Mouse (Mus musculus) myocyte (in vitro differentiated cells): ENCODE measurements around the gene Tlr9. TPM values are rescaled to one million over a fixed set of nuclear protein-coding genes. Genes with fewer than 3 reads are reported as not detected.
A peak's percentile ranks its signal among the peaks of the same experiment; 100 is the strongest.

ENCODE experiments used
- H3K27me3 ChIP-seq: one replicate; pipeline ENCODE4 v1.6.1; 2011; ENCODE audit not compliant: control insufficient read depth, insufficient read depth, insufficient read length
- H3K36me3 ChIP-seq: one replicate; pipeline ENCODE4 v1.6.1; 2011; ENCODE audit not compliant: control insufficient read depth, insufficient read depth
- H3K4me2 ChIP-seq: one replicate; pipeline ENCODE4 v1.6.1; 2011; ENCODE audit warnings: low read depth, control low read depth
- H3K4me3 ChIP-seq: one replicate; pipeline ENCODE4 v1.5.1; 2011; ENCODE audit warnings: mild to moderate bottlenecking, control low read depth, moderate library complexity
- H3K79me2 ChIP-seq: one replicate; pipeline ENCODE4 v1.6.1; 2011; ENCODE audit not compliant: control insufficient read depth, insufficient read depth
- H3ac ChIP-seq: one replicate; pipeline ENCODE4 v1.6.1; 2011; ENCODE audit not compliant: control insufficient read depth, insufficient read length
- CEBPB ChIP-seq: IDR thresholded peaks from 2 replicates; pipeline ENCODE4 v1.6.1; 2011; ENCODE audit warnings: mild to moderate bottlenecking, moderate library complexity; ENCODE audit not compliant: poor library complexity, insufficient read depth, severe bottlenecking
- E2F4 ChIP-seq: IDR thresholded peaks from one replicate; pipeline ENCODE4 v1.6.1; 2011; ENCODE audit warnings: mild to moderate bottlenecking, control low read depth, moderate library complexity; ENCODE audit not compliant: insufficient read depth
- MAX ChIP-seq: IDR thresholded peaks from one replicate; pipeline ENCODE4 v1.6.1; 2011; ENCODE audit warnings: low read depth, mild to moderate bottlenecking, control low read depth
- MYOD1 ChIP-seq, 3 experiments: IDR thresholded peaks; one replicate each; pipeline ENCODE4 v1.6.1; 2011; ENCODE audit warnings: control low read depth in 2 of 3, low read depth in 2 of 3, mild to moderate bottlenecking in 2 of 3, moderate library complexity in 1 of 3; ENCODE audit not compliant: insufficient read length in 2 of 3, control insufficient read depth in 1 of 3
- MYOG ChIP-seq, 3 experiments: IDR thresholded peaks; one replicate each; pipeline ENCODE4 v1.6.1; 2011; ENCODE audit warnings: control low read depth in 2 of 3, low read depth in 2 of 3, mild to moderate bottlenecking in 2 of 3; ENCODE audit not compliant: insufficient read length in 2 of 3, control insufficient read depth in 1 of 3, insufficient read depth in 1 of 3
- POLR2A ChIP-seq: IDR thresholded peaks from one replicate; pipeline ENCODE4 v1.6.1; 2011; ENCODE audit warnings: low read depth, mild to moderate bottlenecking, control low read depth, moderate library complexity; ENCODE audit not compliant: insufficient read length
- POLR2AphosphoS2 ChIP-seq: IDR thresholded peaks from one replicate; pipeline ENCODE4 v1.6.1; 2011; ENCODE audit warnings: low read depth, control low read depth; ENCODE audit not compliant: insufficient read length
- REST ChIP-seq: IDR thresholded peaks from one replicate; pipeline ENCODE4 v1.6.1; 2011; ENCODE audit warnings: mild to moderate bottlenecking, control low read depth, moderate library complexity; ENCODE audit not compliant: insufficient read depth, insufficient read length
- SRF ChIP-seq: IDR thresholded peaks from one replicate; pipeline ENCODE4 v1.6.1; 2011; ENCODE audit warnings: low read depth; ENCODE audit not compliant: control insufficient read depth, insufficient read length
- TCF12 ChIP-seq: IDR thresholded peaks from one replicate; pipeline ENCODE4 v1.6.1; 2011; ENCODE audit warnings: mild to moderate bottlenecking, control low read depth; ENCODE audit not compliant: poor library complexity, insufficient read depth, severe bottlenecking
- TCF3 ChIP-seq: IDR thresholded peaks from one replicate; pipeline ENCODE4 v1.6.1; 2011; ENCODE audit warnings: low read depth, control low read depth; ENCODE audit not compliant: insufficient read length
- USF1 ChIP-seq: IDR thresholded peaks from one replicate; pipeline ENCODE4 v1.6.1; 2011; ENCODE audit warnings: low read depth, mild to moderate bottlenecking, control low read depth, moderate library complexity
- polyA plus RNA-seq: library from polyadenylated mRNA; unstranded; fragments of >200 nt; fragmentation: generic; extraction: Trizol; gene quantifications from one replicate; pipeline ENCODE4 v1.2.1, GENCODE M21; 2012; ENCODE audit warnings: missing spikeins

The Tlr9 gene
- polyA plus RNA-seq, 1 experiment = not detected

GRCm38 (mm10) chr9:106197081-106197713, 25.2 kb upstream of the Tlr9 start:
- Histone ChIP-seq H3K36me3 (no peaks in the 10 kb centered on the region), H3K79me2 (no peaks in the 10 kb centered on the region), H3ac (no peak overlapping the region), H3K27me3 (no peaks in the 10 kb centered on the region), H3K4me2 (no peak overlapping the region), H3K4me3 (no peak overlapping the region)
- TF ChIP-seq USF1 = no peak
- no peak for TF ChIP-seq REST
- TF ChIP-seq MAX = no peak
- TF ChIP-seq MYOD1 (IDR thresholded peaks at IDR 0.05; ENCODE audit: control insufficient read depth in 1 of 3, insufficient read length in 2 of 3, low read depth in 2 of 3) = no peak
- no peak for TF ChIP-seq E2F4
- TF ChIP-seq TCF3 = no peak
- TF ChIP-seq POLR2A = no peak
- no peak for TF ChIP-seq POLR2AphosphoS2
- no peak for TF ChIP-seq CEBPB

DNA sequence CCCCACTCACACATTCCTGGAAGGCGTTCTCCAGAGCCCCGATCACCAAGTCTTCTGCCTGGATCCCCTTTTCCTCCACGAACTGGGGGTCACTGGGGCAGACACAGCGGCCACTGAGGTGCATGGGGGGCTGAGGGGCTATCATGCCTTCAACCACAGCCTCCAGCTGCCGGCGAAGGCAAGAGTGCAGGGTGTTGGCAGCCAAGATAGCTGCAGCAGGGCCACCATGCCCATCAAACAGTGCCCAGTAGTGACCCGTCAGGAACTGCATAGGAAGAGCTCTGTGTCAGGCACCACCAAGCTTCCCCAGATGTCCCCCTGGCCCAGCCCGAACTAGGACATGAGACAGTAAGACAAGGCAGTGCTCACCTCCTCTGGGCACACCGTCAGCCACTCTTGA, 24.7 kb upstream of the Tlr9 start:
- Histone ChIP-seq H3K27me3 (no peaks in the 10 kb centered on the region), H3K79me2 (no peaks in the 10 kb centered on the region), H3K4me3 (peak overlapping the region; percentile 21), H3ac (no peak overlapping the region), H3K36me3 (no peaks in the 10 kb centered on the region), H3K4me2 (no peak overlapping the region)
- TF ChIP-seq MYOG (IDR thresholded peaks at IDR 0.05; ENCODE audit: control insufficient read depth in 1 of 3, insufficient read depth in 1 of 3, insufficient read length in 2 of 3, low read depth in 2 of 3) (no peak), TCF3 (no peak), E2F4 (no peak), CEBPB (no peak), SRF (no peak)

DNA sequence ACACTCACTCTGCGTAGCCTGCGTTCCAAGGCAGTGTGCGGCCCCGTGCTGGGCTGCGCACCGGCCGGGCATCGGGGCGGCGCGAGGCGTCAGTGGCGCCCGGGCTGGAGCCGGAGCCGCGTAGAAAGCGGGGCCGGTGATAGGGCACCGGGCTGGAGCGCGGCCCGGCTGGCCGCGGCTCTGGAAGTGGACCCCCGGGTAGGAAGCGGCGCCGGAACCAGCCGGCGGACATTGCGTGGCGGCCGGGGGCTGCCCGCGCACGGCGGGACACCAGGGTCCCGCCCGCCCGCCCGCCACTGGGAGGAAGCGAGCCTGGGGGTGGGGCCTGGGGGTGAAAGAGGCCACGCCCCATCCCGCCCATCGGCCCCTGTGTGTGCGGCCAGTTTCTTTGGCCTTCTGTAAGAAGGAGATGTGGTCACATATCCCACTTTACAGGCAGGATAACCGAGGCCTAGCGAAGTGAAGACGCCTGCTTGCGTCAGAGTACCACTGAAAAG, 23.4 kb upstream of the Tlr9 start:
- H3K27me3 ChIP-seq = no peaks in the 10 kb centered on the region

DNA sequence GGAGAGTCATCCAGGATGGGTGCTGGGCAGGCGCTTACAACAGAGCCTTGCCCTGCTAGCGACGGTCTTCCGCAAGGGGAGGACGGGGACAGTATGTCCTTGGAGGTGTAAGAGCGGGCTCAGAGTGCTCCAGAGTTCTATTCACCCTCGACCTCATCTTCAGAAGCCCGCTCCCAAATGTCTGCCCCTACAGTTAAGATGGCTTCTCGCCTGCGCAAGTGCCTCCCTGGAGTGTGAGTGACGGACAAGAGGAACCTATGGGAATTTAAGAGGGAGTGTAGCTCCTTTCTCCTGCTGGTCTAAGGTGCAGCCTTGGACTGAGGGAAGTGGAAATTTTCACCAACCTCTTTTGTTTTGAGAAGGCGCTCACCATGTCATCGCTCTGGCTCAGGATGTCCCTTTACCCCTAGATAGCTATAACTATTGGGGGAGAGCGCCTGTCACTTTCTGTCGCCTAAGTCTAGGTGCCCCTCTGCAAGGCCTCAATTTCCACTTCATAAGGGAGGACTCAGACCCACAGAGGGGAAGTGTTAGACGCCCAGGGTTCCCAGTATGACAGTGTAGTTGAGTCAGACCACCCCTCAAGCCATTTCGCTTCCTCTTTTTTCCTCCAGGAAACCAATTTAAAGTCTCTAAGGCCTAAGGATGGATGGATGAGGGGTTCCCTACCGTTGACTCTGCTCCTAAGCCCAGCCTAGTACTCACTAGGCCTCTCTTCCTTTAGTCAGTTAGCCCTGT, 22.7 kb upstream of the Tlr9 start, which contains the start of gene Ppm1m:
Gene Ppm1m, minus strand, starts transcription at position 212 of the 738 bp plus-strand sequence.
- Histone ChIP-seq H3ac (peak within 1 kb of the TSS; percentile 13), H3K79me2 (no peaks in the 10 kb centered on the region), H3K36me3 (no peaks in the 10 kb centered on the region), H3K4me2 (peak within 1 kb of the TSS; percentile 78), H3K4me3 (peak within 1 kb of the TSS; percentile 21), H3K27me3 (no peaks in the 10 kb centered on the region)
- TF ChIP-seq USF1 (no peak), TCF3 (no peak), CEBPB (no peak), MAX (no peak), MYOG (IDR thresholded peaks at IDR 0.05; ENCODE audit: control insufficient read depth in 1 of 3, insufficient read depth in 1 of 3, insufficient read length in 2 of 3, low read depth in 2 of 3) (no peak), POLR2AphosphoS2 (no peak), REST (no peak)

More for the DNA sequence above, 23.4 kb upstream of the Tlr9 start:
- H3K4me2 ChIP-seq = peak overlapping the region; percentile 63
- H3K36me3 ChIP-seq = no peaks in the 10 kb centered on the region
- H3ac ChIP-seq = peak overlapping the region; percentile 13
- TF ChIP-seq REST (no peak), POLR2A (peak; percentile 72), TCF3 (no peak), POLR2AphosphoS2 (peak; percentile 18), TCF12 (no peak)
- H3K4me3 ChIP-seq = peak overlapping the region; percentile 21
- no peaks in the 10 kb centered on the region for H3K79me2 ChIP-seq

DNA sequence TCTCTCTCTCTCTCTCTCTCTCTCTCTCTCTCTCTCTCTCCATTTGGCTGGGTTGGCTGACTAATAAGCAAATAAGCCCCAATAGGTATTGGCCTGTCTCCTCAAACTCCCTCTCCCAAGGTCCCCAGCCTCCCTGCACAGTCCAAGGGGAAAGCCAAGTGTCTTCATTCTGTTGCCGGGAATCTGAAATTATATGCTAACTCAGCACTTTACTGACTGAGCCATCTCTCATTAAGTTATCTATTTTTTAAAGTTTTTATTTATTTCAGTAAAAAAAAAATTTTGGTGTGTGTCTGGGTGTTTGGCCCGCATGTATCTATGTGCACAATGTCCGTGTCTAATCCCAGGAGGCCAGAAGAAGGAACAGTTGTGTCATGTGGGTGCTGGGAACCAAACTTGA, 20.5 kb upstream of the Tlr9 start:
- Histone ChIP-seq H3K79me2 (no peaks in the 10 kb centered on the region), H3K4me3 (peak overlapping the region; percentile 55), H3K36me3 (no peaks in the 10 kb centered on the region), H3K4me2 (peak overlapping the region; percentile 87), H3ac (no peak overlapping the region), H3K27me3 (no peaks in the 10 kb centered on the region)
- TF ChIP-seq TCF12 (no peak), POLR2A (no peak), MYOD1 (IDR thresholded peaks at IDR 0.05; ENCODE audit: control insufficient read depth in 1 of 3, insufficient read length in 2 of 3, low read depth in 2 of 3) (no peak), SRF (no peak), REST (no peak), E2F4 (no peak), USF1 (no peak), MAX (no peak), TCF3 (no peak), CEBPB (no peak), MYOG (IDR thresholded peaks at IDR 0.05; ENCODE audit: control insufficient read depth in 1 of 3, insufficient read depth in 1 of 3, insufficient read length in 2 of 3, low read depth in 2 of 3) (no peak)
